Mouse (Mus musculus) MEL-GATA-1-ER (cell line): ENCODE measurements around the gene Elf4.
"Not testable (repeated sequence)": the region's sequence is repeated elsewhere in the genome, so short reads cannot be mapped to it uniquely, and the experiment has no call there.

Experiments used
- DNase-seq: peaks from one replicate; pipeline ENCODE4 v3.0.0-alpha.2; 2012; ENCODE audit warnings: low read depth; ENCODE audit errors: extremely low read depth

Elf4 gene

DNA sequence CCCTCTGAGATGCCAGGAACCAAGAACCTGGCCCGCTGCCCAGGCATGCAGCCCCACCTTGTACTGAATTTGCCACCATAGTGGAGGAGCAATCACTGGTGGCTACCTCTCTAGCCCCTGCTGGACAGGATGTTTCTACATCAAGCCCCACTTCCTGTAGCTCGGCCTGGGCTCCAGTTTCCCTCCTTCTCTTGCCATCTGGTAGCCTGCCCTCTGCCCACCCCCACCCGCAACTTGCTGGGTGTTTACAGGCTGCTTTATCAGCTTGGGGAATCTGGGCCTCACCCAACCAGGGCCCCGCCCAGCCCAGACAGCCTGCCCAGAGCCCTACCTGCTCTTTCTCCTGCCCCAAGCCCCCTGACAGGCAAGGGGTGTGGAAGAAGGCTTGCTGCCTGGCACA, 23.9 kb downstream of the Elf4 start:
- DNase-seq: no peak

DNA sequence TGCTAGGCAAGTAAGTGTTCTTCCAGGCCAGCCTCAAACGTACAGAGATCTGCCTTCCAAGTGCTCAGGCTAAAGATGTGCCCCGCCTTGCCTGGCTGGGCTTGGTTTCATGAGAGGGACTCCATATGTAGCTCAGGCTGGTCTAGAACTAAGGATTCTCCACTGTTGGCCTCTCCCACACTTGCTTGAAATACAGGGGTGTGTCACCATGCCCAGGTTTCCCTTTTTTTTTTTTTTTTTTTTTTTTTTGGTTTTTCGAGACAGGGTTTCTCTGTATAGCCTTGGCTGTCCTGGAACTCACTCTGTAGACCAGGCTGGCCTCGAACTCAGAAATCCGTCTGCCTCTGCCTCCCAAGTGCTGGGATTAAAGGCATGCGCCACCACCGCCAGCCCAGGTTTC, 26.9 kb downstream of the Elf4 start:
- not testable (repeated sequence) for DNase-seq

DNA sequence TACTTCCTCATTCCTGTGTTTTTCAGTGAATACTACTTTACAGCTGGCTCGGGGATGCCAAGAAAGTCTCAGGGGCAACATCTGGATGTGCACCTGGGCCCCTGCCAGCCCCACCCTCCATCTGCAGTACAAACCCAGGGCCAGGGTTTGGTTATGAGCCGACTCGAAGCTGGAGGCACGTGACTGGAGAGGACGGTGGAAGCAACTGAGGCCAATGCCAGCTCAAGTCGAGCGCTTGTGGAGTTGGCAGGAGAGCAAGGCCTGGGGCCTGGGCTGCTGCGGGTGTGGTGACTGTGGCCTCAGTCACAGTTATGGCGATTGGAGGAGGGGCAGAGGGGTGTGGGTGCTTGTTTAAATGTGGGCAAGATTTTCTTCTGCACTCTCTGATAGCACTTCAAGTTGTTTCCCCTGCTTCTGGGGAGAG, 27.4 kb downstream of the Elf4 start:
- DNase-seq: no peak

DNA sequence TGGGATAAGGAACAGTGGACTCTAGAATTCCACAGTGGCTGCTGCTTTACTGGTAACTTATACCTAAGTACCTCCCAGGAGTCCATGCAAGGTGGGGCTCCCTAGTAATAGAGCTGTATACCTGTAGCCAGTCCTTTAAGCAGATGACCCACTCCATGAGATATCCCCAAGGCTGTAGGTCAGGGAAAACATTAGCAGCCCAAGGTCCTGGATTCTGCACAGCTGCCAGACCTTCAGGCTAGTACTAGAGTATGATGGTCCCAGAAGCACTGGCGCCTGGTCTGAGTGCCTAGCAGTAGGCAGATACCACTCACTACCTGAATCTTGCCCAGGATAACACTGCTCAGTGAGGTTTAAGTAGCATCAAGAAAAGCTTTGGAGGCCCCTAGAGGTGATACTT, 28.7 kb downstream of the Elf4 start:
- no peak for DNase-seq

DNA sequence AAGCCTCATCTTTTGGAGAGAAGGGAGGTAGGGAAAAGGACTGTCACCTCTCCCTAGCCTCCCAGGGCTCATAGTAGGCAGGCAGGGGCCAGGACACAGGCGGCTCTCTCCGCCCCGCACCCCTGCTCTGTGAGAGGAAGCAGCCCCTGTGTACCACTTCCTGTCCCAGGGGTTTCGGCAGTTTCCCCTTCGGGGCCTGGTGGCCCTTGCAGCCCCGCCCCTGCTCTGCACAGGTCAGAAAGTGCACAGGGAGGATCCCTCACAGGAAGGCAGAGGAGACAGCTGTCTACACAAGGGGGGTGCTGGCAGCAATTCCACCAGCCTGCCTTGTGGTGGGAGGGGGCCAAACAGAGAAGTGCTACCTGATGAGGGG, 29.4 kb downstream of the Elf4 start:
- no peak for DNase-seq

DNA sequence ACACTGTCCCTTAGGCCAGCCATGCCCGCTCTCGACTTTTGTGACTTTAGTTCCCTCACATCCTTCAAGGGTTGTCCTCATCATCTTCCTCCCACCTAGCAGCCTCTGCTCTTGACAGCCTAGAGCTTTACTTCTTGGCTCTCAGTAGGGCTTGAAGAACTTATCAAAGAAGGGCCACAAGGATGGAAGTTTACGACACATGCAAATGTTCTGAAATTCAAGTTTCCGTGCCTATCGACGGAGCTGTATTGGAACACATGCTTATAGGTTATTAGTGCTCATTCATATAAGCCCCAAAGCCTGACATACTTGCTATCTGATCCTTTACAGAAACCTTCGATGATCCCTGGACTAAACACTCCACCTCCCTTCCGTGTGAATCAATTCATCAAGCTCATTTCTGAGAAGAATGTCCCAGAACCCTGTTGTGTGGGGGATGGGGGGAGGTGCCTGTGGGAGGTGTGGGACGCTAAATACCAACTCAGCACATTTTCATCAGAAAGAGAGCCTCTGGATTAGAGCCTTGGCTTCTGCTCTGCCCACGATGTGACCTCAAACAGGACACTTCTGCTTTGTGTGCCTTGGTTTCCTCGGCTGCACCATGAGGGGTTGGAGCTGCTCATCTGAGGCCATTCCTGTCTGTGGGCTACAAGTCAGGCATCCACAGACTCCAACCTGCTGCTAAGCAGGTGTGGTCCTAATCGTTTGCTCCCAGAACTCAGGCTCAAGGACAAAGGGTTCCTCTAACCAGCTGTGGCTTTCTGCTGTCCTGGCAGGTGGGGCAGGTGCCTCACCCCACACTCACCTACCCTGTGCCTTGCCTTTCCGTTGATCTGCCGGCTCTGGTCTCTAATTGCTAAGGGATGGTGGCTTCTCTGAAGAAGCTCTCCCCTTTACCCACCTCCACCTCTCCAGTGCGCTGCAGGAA, 30.1 kb downstream of the Elf4 start:
- no peak for DNase-seq

DNA sequence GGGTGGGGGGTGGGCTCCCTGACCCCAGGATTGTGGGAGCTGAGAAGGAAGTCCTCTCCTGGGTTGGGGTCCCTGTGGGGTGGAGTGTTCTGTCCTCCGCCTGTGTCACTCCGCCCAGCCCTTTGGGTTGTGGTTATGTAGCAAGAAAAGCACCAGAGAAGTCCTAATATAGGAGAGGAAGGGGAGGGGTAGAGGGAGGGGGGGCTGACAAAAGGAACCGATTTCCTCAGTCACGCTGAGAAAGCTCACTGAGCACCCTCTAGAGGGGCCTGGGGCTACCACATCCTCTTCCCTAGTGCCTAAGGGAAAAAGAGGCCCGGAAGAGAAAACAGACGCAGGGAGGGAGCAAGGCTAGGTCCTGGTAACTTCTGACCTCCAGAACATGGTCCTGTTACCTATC, 33.4 kb downstream of the Elf4 start:
- no peak for DNase-seq

DNA sequence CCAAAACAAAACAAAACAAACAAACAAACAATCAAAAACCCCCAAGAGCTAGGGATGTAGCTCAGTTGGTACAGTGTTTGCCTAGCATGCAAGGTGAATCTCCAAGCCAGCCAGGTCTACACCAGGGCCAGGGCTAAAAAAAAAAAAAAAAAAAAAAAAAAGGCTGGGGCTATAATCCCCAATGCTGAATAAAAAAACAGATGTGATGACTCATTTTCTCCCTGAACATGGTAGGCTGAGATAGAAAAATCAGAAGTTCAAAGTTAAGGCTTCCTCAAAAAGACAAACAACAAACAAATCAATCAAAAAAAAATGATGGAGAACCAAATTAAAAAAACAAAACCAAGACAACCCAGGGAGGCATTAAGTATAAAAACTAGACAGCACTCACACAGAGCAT, 33.8 kb downstream of the Elf4 start:
- no peak for DNase-seq

DNA sequence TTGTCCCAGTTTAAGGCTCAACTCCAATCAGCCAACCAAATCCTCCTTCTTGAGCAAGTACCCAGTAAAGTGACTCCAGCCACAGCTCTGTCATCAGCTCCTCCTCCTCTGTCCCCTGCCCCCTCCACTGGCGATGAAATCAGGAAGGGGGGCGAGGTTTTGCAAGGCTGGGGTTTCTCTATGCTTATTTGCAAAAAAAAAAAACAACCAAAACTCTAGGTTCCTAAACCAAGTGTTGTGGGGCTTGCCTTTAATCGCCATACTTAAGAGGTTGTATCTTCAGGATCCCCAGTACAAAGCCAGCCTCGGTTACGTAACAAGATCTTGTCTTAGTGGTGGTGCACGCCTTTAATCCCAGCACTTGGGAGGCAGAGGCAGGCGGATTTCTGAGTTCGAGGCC, 34.3 kb downstream of the Elf4 start:
- no peak for DNase-seq

DNA sequence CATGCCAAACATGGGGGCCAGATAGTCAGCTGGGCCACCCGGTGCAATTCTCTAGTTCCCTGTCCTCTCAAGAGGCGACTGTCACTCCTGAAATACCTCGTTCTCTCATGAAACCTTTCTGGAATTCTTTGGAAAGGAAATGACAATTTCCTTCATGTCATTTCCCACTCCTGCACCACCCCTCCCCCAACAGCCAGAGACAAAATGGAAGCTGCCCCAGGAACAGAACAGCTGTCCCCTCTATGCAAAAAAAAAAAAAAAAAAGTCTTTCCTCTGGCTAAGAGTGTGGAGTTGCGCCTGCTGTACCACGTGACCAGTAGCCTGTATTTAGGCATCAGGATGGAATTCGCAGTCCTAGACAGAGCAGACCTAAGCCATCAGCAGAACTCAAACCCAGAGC, 34.7 kb downstream of the Elf4 start:
- DNase-seq: no peak

DNA sequence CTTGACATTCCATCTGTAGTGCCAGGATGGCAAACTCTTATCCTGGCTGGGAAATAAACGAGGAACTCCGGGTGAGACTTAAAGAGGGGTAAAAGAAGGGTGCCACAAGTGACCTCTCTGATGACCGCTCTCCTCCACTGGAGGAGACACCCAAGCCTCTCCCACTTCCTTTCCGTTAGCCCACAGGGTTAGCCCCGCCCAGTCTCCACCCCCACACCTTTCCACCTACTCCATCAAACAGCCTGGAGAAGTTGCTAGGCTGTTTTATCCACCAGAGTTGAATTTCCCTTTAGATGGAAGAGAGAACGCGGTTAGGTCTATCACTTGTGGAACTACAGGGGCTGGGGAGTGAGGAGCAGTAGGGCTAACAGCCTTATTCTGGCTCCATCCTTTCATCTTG, 37.7 kb downstream of the Elf4 start:
- peak; percentile 42 for DNase-seq

DNA sequence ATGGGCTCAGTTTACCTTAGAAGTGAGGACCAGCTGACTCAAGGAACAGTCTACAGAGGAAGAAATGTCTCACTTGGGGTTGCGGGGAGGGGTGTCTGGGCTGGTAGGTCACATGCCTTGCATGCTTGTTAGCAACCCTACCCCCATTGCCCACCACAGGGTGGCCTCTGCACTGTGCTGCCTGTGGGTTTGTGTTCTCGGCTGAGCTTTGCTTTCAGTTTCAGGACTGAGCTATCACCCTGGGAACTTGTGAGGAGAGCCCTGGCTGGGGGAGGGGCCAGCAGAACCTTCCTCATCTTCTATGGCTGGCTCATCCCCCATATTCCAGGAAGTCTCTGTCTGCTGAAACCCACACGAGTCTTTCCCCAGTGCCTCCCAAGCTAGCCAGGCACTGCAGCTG, 38.3 kb downstream of the Elf4 start:
- DNase-seq: no peak

DNA sequence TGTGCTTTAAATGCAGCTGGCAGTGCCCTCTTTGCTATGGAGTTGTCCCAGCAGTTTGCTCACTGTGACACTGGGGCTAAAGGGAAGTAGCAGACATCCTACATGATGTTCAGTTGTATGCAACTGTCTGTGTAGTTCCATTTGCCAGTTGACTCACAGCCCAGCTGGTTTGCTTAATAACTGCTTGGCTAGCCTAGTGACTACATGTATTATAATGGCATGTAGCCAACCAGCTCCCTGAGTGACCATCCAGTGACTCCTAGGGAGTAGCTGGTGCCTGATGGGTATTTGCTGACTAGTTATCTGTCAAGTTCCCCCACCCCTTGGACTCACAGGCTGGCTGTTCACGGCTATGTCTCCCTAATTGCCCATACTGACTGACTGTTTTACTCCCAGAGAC, 39.3 kb downstream of the Elf4 start:
- DNase-seq: no peak

DNA sequence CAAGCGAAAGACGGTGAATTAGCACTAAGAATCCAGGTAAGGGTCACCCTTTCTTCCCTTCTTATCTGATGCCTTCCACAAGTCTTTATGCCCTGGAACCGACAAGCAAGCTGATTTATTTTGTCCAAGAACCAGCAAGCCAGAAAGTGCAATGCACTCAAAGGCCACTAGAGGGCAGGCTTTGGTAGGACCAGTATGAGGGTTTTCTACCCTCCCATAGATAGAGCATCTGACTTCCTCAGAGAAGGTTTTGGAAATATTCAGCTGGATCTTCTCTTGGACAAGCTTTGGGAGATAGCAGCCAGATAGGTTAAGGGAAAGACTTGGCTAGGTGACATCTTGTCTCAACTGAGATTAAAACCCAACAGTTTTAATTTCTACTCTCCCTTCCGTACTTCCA, 39.9 kb downstream of the Elf4 start:
- DNase-seq: no peak

DNA sequence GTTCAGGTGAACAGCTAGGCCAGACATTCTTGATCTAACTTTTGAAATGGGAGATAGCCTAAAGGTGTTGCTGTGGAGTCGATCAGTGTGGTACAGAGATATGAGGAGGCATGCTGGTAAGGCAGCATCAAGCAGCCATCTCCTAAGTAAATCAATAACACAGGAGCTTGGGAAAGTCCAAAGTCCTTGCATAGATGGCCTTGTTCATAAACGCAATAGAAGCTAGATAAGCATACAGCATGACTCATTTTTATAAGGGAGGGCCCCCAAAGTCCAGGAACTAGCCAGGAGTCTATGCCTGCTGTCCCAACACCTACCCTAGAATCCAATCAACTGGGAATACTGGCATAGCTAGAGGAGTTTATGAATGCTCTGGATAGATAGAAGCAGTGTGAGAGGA, 44.5 kb downstream of the Elf4 start:
- DNase-seq: no peak

DNA sequence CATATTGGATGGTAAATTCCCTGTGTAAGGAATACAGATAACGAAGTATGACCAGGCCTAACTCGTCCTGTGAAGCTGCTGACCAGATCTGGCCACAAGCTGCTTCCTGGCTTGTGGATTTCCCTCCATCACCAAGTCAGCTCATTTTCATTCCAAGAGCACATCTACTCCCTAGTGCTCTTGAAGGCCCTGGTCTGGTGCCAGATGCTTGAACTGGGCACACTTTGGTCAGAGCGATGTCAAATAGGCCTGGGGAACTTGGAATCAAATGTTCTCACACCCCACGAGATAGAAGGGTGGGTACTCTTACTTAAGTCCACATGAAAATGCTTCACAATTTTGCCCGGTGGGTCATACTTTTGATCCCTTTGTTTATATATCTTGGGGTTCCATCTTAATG, 48.6 kb downstream of the Elf4 start:
- no peak for DNase-seq

DNA sequence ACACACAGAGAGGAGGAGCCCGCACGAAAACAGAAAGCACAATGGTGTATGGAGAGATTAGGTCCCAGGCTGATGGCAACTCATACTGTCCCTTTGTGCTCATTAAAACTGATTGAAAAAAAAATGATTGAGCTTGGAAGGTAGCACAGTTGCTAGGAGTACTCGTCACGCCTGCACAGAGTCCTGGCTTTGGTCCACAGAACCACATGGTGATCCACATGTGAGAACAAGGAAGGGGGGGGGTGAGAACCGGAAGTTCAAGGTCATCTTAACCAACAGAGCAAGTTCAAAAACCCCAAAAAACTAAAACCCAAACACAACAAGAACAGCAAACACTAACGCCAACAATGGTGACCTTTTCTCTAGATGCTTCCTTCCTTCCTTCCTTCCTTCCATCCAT, 50.3 kb downstream of the Elf4 start:
- no peak for DNase-seq

DNA sequence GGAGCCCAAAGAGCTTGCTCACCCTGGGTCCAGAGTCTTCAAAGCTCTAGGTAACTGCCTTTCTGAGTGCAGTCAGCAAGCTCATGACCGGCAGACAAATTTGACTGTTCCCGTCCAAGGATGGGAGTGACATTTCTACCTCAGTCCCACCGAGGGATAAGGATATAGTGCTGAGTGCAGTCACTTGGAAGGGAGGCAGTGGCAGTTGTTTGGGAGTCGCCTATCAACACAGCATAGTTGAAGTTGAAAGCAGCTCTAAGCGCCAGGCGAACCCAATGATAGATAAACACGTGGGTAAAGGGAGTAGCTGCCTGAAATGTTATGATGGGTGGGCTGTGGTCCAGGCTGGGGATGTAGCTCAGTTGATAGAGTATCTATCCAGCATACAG, 52.5 kb downstream of the Elf4 start:
- DNase-seq: no peak

DNA sequence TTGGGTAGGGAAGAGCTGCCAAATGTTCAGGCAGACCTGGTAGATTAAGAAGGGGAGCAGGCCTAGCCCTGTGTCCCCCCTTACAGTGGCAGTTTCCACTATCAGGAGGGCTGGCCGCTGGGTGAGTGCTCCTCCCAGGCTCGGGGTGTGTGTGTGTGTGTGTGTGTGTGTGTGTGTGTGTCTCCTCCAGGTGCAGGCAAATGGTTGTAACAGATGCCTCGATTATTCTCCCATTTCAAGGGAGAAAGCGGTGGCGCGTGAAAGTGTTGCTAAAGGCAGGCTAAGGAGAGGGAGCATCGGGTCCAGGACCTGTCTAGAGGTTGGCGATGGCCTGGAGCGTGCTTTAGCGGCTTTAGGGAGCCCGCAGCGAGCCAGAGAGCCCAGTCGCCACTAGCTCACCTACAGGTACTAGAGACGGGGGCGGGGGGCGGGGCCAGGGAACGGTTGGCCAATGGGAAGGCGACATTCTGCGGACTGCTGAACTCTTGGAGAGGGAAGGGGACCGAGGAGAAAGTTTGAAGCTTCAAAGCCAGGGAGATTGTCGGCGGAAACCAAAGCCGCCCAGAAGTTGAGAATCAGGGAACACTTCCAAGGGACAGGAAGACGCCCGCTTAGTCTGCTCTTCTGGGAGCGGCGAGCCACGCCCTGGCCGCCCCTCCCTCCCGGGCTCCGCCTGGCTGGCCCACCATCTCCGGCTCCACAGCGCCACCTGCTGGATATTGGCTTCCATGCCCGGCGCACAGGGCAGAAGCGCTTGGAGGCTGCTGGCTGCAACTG, 53.1 kb downstream of the Elf4 start:
- no peak for DNase-seq

DNA sequence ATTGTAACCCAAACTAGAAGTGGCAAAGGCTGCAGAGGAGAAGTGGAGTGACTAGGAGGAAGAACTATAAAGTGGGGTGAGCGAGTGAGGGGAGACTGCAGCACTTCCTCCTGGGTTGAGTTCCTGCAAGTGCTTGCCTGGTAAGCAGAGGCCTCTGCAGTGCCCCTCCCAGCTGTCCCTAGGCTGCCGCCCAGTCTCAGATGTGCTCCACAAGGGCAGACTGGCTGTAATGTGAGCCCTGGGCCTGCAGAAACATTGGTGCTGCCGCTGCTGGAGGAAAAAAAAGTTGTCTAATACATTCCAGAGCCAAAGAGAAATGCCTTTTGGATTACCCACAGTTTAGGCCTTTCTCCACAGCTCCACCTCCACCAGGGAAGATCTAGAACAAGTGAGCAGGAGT, 57.8 kb downstream of the Elf4 start:
- DNase-seq: no peak

DNA sequence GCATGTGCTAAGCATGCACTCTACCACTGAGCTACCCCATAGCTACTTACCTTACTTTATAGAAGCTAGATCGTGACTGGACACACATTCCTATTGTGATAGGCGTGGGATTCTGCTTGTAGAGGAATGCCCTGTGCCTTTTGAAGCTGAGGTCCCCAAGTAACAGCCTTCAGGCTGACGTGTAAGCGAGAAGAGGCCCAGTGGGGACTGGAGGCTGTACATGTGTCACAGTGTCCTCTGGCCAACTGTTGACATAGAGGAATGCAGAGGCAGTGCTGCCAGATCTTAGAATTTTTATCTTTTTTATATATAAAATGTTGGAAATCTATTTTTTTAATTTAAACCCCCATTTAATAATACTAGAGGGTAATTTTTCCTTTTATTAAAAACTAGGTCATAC, 62.9 kb downstream of the Elf4 start:
- DNase-seq: no peak

DNA sequence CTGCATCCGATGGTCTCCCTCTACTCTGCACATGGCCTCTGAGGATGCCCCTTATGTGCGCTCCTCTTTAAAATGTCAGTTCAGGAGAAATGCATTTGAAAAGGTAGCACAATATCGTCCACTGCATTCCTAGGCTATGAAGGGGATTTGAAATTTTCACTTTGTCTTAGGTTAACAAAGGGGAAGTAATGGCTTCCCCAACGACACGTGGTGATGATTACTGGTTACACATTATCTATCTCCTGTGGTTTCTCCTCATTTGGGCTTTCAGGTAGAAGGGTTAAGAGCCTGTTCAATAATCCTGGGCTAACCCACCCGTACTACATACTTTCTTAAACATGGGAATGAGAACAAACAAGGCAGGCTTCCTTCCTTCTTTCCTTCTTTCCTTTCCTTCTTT, 73.6 kb downstream of the Elf4 start:
- no peak for DNase-seq

DNA sequence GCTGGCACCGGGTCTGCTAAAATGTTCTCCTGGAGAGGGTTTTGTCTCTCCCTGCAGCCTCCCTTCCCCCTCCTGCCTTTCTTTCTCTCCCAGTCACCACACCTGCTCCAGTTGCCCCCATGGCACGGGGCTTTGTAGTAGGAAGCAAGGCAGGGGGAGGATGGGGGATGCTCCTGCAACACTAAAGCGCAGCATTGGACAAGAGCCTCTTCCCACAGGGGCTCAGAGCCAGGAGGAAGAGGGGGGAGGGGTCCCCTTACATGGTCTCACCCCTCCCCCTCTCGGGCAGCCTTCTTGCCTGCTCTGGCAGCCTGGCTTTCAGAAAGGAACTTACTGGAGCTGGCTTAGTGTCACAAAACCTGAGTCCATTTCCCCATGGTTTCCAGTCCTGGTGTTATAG, 77.0 kb downstream of the Elf4 start:
- no peak for DNase-seq
